Mouse (Mus musculus) embryonic facial prominence, embryonic 11.5 days (tissue): ENCODE measurements at regions not wholly inside any gene's neighbourhood (a gene's known extent, or its start where the extent isn't known, plus 50 kb on each side); places are given as distances from the start of the nearest gene placed in this dataset.

ENCODE experiments used
- ATAC-seq: fragments of 200-750 bp; cut with Nextera tagmentation; replicated peaks from 2 replicates; pipeline ENCODE4 v1.8.0; 2017; ENCODE audit warnings: low read depth; ENCODE audit not compliant: insufficient number of reproducible peaks, low FRiP score, low TSS enrichment
- DNase-seq: peaks from one replicate; pipeline ENCODE4 v3.0.0-alpha.2; 2015; ENCODE audit warnings: low spot score
- H3K27ac ChIP-seq: fragments of 300-500 bp; sonication (generic); replicated peaks from 2 replicates; pipeline ENCODE4 v1.5.1; 2014; ENCODE audit warnings: mild to moderate bottlenecking, low read depth, low read length, control low read depth
- H3K27me3 ChIP-seq: fragments of 300-500 bp; sonication (generic); 2 replicates; pipeline ENCODE4 v1.6.1; 2014; ENCODE audit warnings: mild to moderate bottlenecking, low read length, moderate library complexity, mixed read lengths; ENCODE audit not compliant: control insufficient read depth, insufficient read depth
- H3K36me3 ChIP-seq: fragments of 300-500 bp; sonication (generic); replicated peaks from 2 replicates; pipeline ENCODE4 v1.6.1; 2014; ENCODE audit warnings: low read depth, mild to moderate bottlenecking, low read length, moderate library complexity, mixed read lengths; ENCODE audit not compliant: control insufficient read depth, insufficient read depth
- H3K4me1 ChIP-seq: fragments of 300-500 bp; sonication (generic); 2 replicates; pipeline ENCODE4 v1.6.1; 2014; ENCODE audit warnings: low read length, mixed read lengths; ENCODE audit not compliant: control insufficient read depth, insufficient read depth
- H3K4me2 ChIP-seq: fragments of 300-500 bp; sonication (generic); 2 replicates; pipeline ENCODE4 v1.6.1; 2014; ENCODE audit warnings: low read depth, mild to moderate bottlenecking, control low read depth, low read length, moderate library complexity
- H3K4me3 ChIP-seq: fragments of 300-500 bp; sonication (generic); 2 replicates; pipeline ENCODE4 v1.5.1; 2014; ENCODE audit warnings: low read depth, low read length, control low read depth
- H3K9ac ChIP-seq: fragments of 300-500 bp; sonication (generic); replicated peaks from 2 replicates; pipeline ENCODE4 v1.6.1; 2014; ENCODE audit warnings: mild to moderate bottlenecking, control low read depth, low read length
- H3K9me3 ChIP-seq: fragments of 300-500 bp; sonication (generic); replicated peaks from 2 replicates; pipeline ENCODE4 v1.6.1; 2016; ENCODE audit warnings: mild to moderate bottlenecking, low read length, inconsistent platforms, mixed read lengths; ENCODE audit not compliant: control insufficient read depth
- WGBS: fragments of 180-500 bp; shearing (Covaris S2); extraction: QIAGEN DNeasy Blood & Tissue Kit; methylation state at CpG from one replicate; pipeline ENCODE4 v1.1.7; 2014; 5-methylcytosine and 5-hydroxymethylcytosine counted together

- Histone ChIP-seq H3K9me3 (no peaks in the 10 kb centered on the region), H3K27ac (no peak overlapping the region), H3K4me1 (no peaks in the 10 kb centered on the region), H3K27me3 (no peaks in the 10 kb centered on the region), H3K36me3 (no peaks in the 10 kb centered on the region), H3K4me3 (no peak overlapping the region), H3K4me2 (no peak overlapping the region), H3K9ac (no peak overlapping the region)
- no peak for ATAC-seq
- WGBS, result 74% methylated on average over 2 of the region's 2 CpGs
- DNase-seq, result no peak
Observed at GRCm38 (mm10) chr14:15679456-15679855, 240.7 kb upstream of the Lrrc3b start.

GRCm38 (mm10) chr14:15698001-15698400 is 259.2 kb upstream of the Lrrc3b start:
- 86% methylated on average over 2 of the region's 2 CpGs for WGBS

DNA sequence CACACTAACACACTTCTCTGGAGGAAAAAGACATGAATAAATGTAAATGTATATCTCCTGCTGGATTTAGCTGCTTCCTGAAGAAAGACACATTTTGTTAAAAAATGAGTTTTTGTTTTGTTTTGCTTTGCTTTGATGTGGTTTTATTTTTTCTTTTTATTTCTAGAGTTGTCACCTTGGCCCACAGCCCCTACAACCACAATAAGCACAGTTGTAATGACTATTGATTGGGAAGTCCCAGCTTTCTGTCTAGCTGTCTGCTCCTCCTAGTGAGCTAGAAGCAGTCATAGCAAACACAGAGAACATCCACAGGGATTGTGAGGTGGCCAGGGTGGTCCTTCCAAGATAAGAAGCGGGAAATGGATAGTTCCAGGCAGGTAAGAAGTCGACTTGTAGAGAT is 259.8 kb upstream of the Lrrc3b start:
- Histone ChIP-seq H3K9me3 (no peaks in the 10 kb centered on the region), H3K4me3 (no peak overlapping the region), H3K36me3 (no peaks in the 10 kb centered on the region), H3K27ac (no peak overlapping the region), H3K4me1 (no peaks in the 10 kb centered on the region), H3K4me2 (no peak overlapping the region), H3K9ac (no peak overlapping the region), H3K27me3 (no peaks in the 10 kb centered on the region)
- DNase-seq, result no peak
- WGBS, result 78% methylated on average over 2 of the region's 2 CpGs
- ATAC-seq, result no peak

More at GRCm38 (mm10) chr14:15698001-15698400, 259.2 kb upstream of the Lrrc3b start:
- Histone ChIP-seq H3K36me3 (no peaks in the 10 kb centered on the region), H3K9ac (no peak overlapping the region), H3K4me2 (no peak overlapping the region), H3K27me3 (no peaks in the 10 kb centered on the region), H3K4me1 (no peaks in the 10 kb centered on the region), H3K9me3 (no peaks in the 10 kb centered on the region), H3K27ac (no peak overlapping the region), H3K4me3 (no peak overlapping the region)
- no peak for ATAC-seq
- no peak for DNase-seq

GRCm38 (mm10) chr14:15722135-15722534 is 283.3 kb upstream of the Lrrc3b start:
- Histone ChIP-seq H3K27me3 (no peaks in the 10 kb centered on the region), H3K27ac (no peak overlapping the region), H3K4me2 (no peak overlapping the region), H3K4me1 (no peaks in the 10 kb centered on the region), H3K36me3 (no peaks in the 10 kb centered on the region), H3K4me3 (no peak overlapping the region), H3K9me3 (no peaks in the 10 kb centered on the region), H3K9ac (no peak overlapping the region)
- no peak for DNase-seq
- WGBS, result 90% methylated on average over 1 of the region's 1 CpGs
- ATAC-seq, result no peak

DNA sequence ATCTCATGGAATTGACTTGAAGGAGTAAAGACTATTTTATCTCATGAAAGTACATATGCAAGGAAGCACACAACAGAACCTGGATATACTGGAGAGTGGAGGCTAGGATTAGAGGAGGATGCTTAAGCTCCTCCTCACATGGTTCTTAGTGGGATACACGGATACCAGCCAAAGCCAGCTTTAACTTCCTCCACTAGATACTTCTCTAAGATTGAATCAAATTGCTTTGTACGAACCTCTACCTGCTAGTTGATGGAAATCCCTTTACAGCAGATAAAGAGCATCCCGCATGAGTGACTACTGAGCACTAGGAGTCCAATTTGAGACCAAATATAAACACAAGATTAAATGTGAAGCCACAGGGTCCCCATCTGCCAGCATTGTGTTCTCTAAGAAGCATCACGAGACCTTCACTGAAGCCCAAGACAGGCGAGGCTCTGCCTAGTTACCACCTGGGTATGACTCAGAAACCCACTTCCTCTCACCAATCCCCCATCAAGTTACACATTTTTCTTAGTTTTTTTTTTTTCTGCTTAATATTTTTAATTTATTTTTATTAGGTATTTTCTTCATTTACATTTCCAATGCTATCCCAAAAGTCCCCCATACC is 307.9 kb upstream of the Lrrc3b start:
- no peaks in the 10 kb centered on the region for H3K27me3 ChIP-seq
- H3K4me3 ChIP-seq, result no peak overlapping the region
- H3K4me1 ChIP-seq, result no peaks in the 10 kb centered on the region
- DNase-seq (no peak), ATAC-seq (no peak)
- no peaks in the 10 kb centered on the region for H3K9me3 ChIP-seq
- H3K36me3 ChIP-seq, result no peaks in the 10 kb centered on the region
- no peak overlapping the region for H3K27ac ChIP-seq
- H3K4me2 ChIP-seq, result no peak overlapping the region
- no peak overlapping the region for H3K9ac ChIP-seq
- WGBS, result 88% methylated on average over 5 of the region's 5 CpGs

DNA sequence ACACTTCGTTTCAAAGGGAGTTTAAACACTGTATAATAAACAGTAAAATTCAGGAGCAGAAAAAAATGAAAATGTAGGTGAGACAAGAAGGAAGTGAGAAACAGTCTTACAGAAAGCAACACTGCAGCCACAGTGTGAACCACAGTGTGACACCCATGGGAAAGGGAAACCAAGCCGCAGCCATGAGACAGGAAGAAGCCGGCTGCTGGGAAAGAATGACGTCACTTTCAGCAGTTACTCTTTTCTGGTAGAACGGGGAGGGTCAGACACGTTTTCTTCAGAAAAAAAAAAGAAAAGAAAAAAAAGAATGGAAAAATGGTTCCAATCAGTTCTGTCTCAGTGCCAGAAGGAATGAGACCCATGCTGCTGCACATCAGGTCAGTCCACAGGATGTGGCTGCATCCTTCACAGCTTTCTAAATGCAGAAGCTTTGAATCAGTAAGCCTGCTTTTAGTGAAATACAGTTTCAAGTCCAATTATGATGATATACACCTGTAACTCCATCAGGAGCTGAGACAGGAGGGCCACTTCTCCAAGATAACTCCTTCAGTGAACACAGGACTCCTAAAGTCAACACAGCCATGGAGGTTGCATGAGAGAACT is 331.2 kb upstream of the Lrrc3b start:
- no peak for ATAC-seq
- no peak for DNase-seq
- Histone ChIP-seq H3K27me3 (no peaks in the 10 kb centered on the region), H3K4me3 (no peak overlapping the region), H3K4me1 (no peaks in the 10 kb centered on the region), H3K36me3 (no peaks in the 10 kb centered on the region), H3K9me3 (no peaks in the 10 kb centered on the region), H3K9ac (no peak overlapping the region), H3K4me2 (no peak overlapping the region), H3K27ac (no peak overlapping the region)
- WGBS, result 65% methylated on average over 6 of the region's 6 CpGs

DNA sequence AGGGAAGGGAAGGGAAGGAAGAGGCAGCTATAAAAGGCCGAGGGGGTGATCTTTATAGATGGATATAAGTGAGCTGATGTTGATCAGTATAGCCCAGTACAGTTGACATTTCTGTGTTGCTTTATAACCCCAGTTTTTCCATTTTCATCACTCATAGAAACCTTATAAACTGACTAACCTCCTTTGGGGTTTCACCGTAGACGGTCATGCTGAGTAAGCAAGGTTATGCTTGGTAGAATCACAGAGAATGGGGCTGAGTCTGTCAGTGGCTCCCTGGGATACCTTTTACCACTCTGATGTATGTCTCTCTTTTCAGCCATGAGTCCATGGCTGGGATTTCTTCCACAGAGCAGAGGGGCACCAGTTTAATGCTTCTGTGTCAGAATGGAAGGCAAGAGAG is 345.9 kb upstream of the Lrrc3b start:
- H3K27ac ChIP-seq, result no peak overlapping the region
- H3K36me3 ChIP-seq, result no peaks in the 10 kb centered on the region
- no peak overlapping the region for H3K4me2 ChIP-seq
- H3K27me3 ChIP-seq, result no peaks in the 10 kb centered on the region
- no peak overlapping the region for H3K9ac ChIP-seq
- H3K4me1 ChIP-seq, result no peaks in the 10 kb centered on the region
- H3K9me3 ChIP-seq, result no peaks in the 10 kb centered on the region
- DNase-seq, result no peak
- H3K4me3 ChIP-seq, result no peak overlapping the region
- ATAC-seq, result no peak
- 79% methylated on average over 3 of the region's 3 CpGs for WGBS

- DNase-seq (no peak), ATAC-seq (no peak)
- Histone ChIP-seq H3K4me1 (no peaks in the 10 kb centered on the region), H3K27me3 (no peaks in the 10 kb centered on the region), H3K4me2 (no peak overlapping the region), H3K9me3 (no peaks in the 10 kb centered on the region), H3K9ac (no peak overlapping the region), H3K36me3 (no peaks in the 10 kb centered on the region), H3K27ac (no peak overlapping the region), H3K4me3 (no peak overlapping the region)
- 69% methylated on average over 1 of the region's 1 CpGs for WGBS
Observed at GRCm38 (mm10) chr14:15785230-15785629, 346.4 kb upstream of the Lrrc3b start.
